Mouse (Mus musculus) lung, adult 2 months (tissue): Measurements from ENCODE around the gene Epo.

Experiments used
- CTCF ChIP-seq: fragments of 200-500 bp; IDR thresholded peaks from 2 replicates; pipeline ENCODE4 v1.5.1; 2011; ENCODE audit warnings: mild to moderate bottlenecking, low read length, control low read depth; ENCODE audit not compliant: insufficient read depth
- POLR2A ChIP-seq: fragments of 200-500 bp; IDR thresholded peaks from 2 replicates; pipeline ENCODE4 v1.6.1; 2011; ENCODE audit warnings: low read depth, mild to moderate bottlenecking, control low read depth, low read length, borderline replicate concordance; ENCODE audit errors: extremely low read depth

- TF ChIP-seq CTCF: no peak
- TF ChIP-seq POLR2A: no peak
Observed at GRCm38 (mm10) chr5:137481897-137482296, 51.1 kb downstream of the Epo start.
